Mouse (Mus musculus) mesoderm, embryonic 11.5 days (tissue): ENCODE measurements at regions not wholly inside any gene's neighbourhood (a gene's known extent, or its start where the extent isn't known, plus 50 kb on each side); places are given as distances from the start of the nearest gene placed in this dataset.

ENCODE experiments used
- DNase-seq: peaks from one replicate; pipeline ENCODE4 v3.0.0-alpha.2; 2012; ENCODE audit warnings: low read depth, low spot score

- DNase-seq: peak; percentile 45
These were observed 320.7 kb downstream of the Epha7 start for GRCm38 (mm10) chr4:29133404-29134307.

- no peak for DNase-seq
These were observed 322.9 kb downstream of the Epha7 start for GRCm38 (mm10) chr4:29135685-29136385.

GRCm38 (mm10) chr4:29138771-29139301, 325.9 kb downstream of the Epha7 start:
- DNase-seq: no peak

DNA sequence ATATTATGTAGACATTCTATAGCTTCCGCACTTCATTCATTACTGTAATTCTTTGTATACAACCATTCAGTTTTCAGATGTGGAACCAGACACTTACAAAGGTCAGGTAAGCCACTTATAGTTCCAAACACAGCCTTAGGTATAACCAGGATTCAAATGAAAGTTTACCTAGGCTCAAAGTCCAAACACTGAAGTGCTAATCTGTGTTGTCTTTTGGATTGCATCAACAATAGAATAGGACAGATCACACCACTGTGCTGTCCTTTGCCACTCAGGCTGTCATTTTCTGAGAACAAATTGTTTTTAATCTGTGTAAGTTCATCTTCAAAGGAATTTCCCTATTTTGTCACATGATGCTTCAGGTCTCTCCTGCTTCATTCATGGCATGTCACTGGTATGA, 330.5 kb downstream of the Epha7 start:
- DNase-seq: no peak

DNA sequence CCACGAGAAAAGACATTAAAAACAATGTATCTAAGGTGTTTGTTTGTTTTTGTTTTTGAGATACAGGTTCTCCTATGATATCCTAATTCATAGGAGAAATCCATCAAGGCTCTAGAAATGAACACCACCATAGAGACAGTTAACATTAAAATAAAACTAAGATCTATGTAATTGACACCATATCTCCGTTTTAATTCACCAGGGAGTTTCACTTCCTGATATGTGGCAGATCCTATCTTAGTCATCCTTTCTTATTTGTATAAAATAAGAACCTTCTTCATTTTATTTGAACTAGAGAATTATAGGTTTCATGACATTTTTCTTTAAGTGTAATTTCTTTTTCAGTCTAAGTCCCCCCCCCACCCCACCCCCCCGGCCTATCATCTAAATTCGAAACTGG, 332.3 kb downstream of the Epha7 start:
- DNase-seq: no peak

DNA sequence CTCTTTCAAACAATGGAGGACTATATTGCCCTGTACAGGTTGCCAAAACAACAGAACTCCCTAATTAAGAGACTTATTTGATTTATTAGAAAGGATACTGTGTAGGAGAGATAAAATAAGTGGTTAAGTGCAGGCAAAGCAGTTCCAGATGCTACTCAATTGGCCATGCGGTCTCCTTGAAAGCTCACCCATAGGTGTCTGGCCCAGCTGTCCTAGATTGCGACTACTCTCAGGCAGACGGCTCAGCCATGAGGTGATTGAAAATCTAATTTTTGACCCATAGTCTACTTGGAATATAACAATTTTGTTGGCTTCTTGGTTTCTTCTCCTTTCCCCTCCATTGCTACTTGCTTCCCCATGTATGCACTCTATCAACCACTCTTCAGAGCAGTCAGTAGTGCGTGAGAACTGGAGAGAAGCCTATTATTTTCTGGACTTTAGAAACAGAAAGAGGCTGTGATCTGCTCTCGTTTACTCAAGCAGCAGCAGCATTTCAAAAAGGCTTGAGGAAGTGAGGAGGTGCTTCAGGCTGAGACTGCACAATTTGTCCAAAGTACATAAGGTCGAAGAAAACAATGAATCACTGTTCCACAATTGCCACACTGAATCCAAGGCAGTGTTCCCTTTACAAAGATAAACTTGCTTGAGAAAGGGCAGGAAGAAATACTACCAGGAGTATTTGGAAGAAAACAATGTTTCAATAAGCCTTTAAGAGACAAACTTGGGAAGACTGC, 339.4 kb downstream of the Epha7 start:
- DNase-seq: no peak

GRCm38 (mm10) chr4:29182494-29182893, 369.6 kb downstream of the Epha7 start:
- no peak for DNase-seq

DNA sequence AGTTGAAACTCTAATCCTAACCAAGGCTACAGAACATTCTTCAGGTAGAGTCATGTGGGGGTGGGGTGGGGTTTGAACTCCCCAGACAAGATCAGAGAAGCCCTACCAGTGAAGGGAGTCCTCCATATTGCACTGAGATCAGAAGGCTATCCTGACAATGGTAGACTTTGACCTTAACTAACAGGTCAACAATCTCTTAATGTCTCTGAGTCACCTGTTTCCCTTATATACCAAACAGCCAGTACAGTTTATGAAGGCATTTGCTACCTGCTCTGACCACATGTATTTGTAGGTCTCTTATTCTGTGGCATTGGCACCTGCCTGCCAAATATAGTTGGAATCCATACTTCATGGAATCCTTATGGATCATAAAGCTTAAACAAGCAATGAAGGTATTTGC, 370.5 kb downstream of the Epha7 start:
- no peak for DNase-seq

GRCm38 (mm10) chr4:29183818-29184217, 370.9 kb downstream of the Epha7 start:
- DNase-seq: no peak

GRCm38 (mm10) chr4:29200976-29201375, 388.0 kb downstream of the Epha7 start:
- peak; percentile 65 for DNase-seq
